Mouse (Mus musculus) CD4-positive, CD25-positive, alpha-beta regulatory T cell, adult 4 months (primary cell): ENCODE data around the gene Scd3. TPM values are rescaled to one million over a fixed set of nuclear protein-coding genes. Genes with fewer than 3 reads are reported as not detected.
"Not testable (repeated sequence)": the region's sequence is repeated elsewhere in the genome, so short reads cannot be mapped to it uniquely, and the experiment has no call there.

ENCODE experiments used
- ATAC-seq: one replicate; pipeline ENCODE4 v1.8.0; 2017
- polyA plus RNA-seq, 2 experiments: library from polyadenylated mRNA; unstranded; fragments of 100-300 nt; shearing (Covaris generic); gene quantifications; one replicate each; pipeline ENCODE4 v1.2.1; 2017

Gene Scd3
- polyA plus RNA-seq, 2 experiments from 2014 or later = not detected

DNA sequence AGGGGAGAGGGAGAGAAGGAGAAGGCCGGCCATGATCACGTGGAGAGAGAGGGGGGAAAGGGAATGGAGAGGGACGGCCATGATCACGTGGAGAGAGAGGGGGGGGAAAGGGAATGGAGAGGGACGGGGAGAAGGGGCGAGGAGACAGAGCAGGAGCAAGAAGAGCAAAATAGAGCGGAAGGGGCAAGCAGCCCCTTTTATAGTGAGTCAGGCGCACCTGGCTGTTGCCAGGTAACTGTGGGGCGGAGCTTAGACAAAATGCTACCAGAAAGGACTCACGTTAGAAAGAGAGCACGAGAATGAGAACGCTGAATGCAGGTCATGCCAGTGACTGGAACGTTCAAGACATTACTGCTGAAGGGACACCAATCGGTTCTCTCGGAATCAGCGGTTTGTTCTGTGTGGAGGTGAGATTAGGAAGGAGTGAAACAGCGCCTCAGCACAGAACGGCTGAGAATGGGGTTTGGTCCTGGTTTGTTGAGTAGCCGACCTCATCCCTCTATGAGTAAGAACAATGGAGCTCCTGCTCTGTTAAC, 34.5 kb downstream of the Scd3 start:
- ATAC-seq = no peak

- no peak for ATAC-seq
Observed at GRCm38 (mm10) chr19:44238906-44239305, 35.8 kb downstream of the Scd3 start.

- ATAC-seq = no peak
Observed at GRCm38 (mm10) chr19:44245761-44246171, 42.7 kb downstream of the Scd3 start.

DNA sequence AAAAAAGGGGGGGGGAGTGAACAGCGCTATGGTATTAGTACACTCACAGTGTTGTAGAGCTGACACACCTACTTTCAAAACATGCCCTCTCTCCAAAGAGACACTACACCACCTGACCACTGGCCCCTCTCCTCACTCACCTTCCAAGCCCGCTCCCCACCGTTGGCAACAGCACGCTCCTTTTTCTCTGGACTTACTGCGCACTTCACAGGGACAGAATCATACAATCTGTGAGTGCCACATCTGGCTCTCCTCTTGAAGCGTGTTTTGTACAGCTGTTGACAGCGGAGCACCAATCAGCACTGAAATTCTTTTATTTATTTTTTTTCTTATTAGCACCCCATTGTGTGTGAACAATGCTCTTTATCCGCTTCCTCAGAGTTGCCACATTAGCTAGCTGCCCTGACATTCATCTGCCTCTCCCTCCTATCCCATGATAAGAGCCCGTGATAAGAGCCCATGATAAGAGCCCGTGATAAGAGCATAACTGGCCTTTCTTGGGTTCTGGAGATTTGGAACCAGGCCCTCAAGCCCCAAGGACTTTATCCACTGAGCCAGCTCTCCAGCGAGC, 43.4 kb downstream of the Scd3 start:
- no peak for ATAC-seq

DNA sequence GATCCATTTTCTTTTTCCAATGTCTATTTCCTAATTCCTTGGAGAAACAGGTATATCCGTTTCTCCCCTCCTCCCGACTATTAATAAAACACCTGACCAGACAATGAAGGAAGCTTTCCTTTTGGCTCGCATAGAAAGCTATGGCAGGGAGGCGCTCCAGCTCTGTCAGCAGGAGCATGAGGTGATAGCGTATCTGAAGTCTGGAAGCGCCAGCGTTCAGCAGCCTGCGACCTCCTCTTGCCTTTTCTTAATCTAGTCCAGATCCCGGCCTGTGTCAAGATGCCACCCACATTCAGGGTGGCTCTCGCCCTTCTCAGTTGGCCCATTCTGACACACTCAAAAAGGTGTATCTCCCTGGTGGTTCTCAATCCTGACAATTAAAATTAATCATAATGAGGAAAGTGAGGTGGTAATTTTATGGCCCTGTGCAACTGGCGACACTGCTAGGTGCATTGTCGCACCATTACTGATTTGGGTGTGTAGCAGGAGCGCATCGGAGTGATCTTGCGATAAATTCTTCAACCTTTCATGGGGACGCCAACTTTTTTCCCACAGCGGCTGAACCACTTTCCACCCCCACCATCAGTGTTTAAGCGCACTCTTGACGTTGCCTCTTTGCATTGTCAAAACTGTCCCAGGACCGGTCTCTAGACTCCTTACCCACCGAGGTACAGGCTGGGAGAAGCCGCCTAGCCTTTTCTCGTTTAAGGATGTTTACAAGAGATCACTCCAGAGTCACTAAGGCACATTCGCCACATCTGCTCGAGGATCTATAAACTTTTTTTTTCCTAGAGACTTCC, 44.4 kb downstream of the Scd3 start:
- peak; percentile 4 for ATAC-seq

DNA sequence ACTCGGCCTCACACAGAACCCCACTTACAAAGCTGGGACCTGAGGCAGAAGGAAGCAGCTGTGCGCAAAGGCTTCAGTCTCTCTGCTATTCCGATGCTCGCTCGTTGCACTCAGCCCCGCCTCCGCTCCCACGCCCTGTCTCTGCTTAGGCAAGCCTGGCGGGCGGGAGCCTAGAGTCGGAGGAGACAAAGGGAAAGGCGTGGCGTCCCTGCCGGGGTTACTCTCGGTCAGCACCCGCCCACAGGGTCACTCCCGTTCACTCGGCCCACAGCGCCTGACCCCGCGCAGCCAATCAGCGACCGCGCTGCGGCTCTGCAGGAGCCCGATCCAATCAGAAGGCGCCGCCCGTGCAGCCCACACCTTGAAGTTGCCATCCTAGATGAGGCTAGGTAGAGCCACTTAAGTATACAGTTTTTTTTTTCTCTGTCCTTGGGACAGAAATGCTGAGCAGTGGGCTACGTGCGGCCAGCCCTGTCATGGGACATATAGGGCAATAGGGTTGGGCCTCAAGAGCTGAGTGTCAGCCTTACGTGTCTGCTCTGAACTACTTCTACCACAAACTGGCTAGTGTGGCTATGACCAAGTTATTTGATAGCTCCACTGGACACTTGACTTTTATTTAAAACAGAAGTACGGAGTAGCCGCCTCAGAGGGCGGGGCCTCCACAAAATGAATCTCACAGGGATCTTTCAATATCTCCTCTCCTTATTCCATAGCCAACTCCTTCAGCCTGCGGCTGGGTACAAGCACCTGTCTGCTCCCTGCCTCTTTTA, 45.2 kb downstream of the Scd3 start:
- peak; percentile 92 for ATAC-seq

DNA sequence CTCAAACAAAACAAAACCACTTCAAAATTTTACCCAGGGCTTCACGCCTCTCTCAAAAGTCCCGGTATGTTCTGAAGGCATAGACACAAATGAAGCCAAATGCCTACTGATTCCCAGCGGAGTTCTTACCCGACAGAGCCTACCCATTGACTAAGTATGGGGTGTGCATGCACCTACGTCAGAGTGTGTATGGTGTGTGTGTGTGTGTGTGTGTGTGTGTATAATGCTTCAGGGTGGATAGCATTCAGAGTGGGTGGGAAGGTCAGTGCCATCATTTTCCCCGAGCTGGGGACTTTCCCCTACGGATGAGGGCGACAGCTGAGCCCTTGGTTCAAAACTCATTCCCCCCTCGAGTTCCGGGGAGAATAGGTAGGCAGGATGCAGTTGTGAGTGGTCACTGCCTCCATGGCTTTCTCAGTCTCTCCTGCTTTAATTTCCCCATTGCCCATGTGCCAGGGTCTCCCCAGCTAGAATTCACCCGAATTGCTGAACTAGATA, 45.8 kb downstream of the Scd3 start:
- ATAC-seq = peak; percentile 12

GRCm38 (mm10) chr19:44251138-44251537, 48.1 kb downstream of the Scd3 start:
- ATAC-seq = not testable (repeated sequence)

DNA sequence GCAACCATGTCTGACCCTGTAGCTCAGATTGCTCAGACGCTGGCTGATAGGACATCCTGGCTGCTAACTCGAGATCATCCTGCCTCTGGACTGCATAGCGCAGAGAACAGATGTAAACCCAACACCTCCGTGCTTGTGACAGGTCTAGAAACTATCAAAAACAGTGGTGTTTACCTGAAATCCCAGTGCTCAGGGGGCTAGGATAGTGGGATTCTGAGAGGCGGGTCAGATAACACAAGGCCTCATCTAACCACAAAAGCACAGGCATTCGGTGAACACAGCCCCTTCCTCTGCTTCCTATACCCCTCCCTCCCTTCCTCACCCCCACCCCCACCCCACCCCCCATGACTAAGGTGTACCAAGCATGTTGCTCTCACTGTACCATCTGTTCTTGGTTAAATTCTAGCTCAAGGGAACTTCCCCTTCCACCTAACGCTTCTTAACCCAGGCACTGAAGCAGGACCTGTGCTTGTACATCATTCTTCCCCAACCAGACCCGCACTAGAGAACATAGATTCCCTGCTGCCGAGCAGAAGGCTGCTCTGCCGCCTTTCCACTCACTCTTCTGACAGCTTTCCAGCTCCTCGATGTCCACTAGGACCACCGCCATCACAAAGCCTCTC, 49.0 kb downstream of the Scd3 start:
- ATAC-seq = no peak

GRCm38 (mm10) chr19:44254106-44254505, 51.0 kb downstream of the Scd3 start:
- peak; percentile 56 for ATAC-seq

GRCm38 (mm10) chr19:44257377-44257966, 54.4 kb downstream of the Scd3 start:
- ATAC-seq = peak; percentile 51

- no peak for ATAC-seq
Observed at GRCm38 (mm10) chr19:44259484-44259883, 56.4 kb downstream of the Scd3 start.

GRCm38 (mm10) chr19:44260487-44260886, 57.4 kb downstream of the Scd3 start:
- no peak for ATAC-seq

DNA sequence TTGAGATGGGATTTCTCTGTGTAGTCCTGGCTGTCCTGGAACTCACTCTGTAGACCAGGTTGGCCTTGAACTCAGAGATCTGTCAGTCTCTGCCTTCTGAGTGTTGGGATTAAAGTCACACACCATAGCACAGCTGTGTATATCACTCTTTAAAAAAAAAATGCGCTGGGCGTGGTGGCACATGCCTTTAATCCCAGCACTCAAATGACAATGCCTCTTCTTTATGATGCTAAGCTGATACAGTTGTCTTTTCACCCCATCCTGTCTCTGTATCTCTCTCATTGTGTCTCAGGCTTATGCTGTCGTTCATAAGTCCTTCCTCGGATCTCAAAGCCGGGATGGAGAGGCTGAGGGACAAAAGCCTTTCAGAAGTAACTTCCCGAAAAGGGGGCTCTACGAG, 58.7 kb downstream of the Scd3 start:
- no peak for ATAC-seq

GRCm38 (mm10) chr19:44263581-44263980, 60.5 kb downstream of the Scd3 start:
- ATAC-seq = no peak

DNA sequence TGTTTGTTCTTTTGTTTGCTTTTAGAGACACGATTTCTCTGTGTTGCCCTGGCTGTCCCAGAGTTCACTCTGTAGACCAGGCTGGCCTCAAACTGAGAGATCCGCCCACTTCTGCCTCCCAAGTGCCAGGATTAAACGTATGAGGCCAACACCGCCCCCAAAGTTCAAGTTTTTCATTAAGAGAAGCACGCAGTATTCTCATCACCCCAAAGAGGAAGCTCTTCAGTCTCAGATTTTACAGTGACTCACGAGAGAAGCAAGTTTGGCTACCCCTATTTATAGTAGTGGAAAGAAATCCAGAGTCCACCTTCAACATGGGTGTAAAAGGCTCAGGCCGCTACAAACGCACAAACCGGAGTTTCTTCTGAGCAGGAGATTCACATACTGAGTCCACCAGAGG, 61.2 kb downstream of the Scd3 start:
- ATAC-seq = no peak

- no peak for ATAC-seq
Observed at GRCm38 (mm10) chr19:44265300-44265699, 62.2 kb downstream of the Scd3 start.

DNA sequence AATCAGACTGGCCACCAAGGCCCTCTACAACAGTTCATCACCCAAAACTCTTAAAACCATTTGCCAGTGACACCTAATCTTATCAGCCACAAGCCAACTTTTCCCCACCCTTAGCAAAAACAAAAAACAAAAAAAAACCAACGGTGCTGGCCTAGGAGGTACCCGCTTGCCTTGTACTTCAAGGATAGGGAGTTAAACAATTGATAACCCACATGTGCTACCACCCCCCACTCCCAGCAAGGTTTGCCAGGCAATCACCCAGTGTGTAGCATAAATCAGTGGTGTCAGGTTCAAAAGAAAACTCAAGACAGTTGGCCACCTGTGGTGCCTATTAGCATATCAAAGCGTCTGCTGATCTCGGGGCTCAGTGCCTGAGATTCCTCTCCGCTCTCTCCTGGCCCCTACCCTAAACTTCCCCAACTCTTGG, 62.9 kb downstream of the Scd3 start:
- no peak for ATAC-seq

DNA sequence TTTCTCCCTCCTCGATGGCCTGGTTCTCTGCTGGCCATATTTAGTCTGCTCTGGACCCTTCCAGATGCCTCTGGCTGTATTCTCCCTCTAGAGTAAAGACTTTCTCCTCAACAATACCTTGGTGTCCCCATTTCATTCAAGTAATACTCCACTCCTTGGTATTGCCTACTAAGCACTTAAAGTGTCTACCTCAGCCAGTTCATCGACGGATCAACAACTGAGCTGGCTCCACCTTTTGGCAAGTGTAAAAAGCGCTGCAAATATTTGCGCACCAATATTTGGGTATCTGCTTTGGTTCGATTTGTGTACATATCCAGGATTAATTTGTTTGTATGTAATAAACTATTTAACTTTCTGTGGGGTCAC, 63.4 kb downstream of the Scd3 start:
- peak; percentile 54 for ATAC-seq

DNA sequence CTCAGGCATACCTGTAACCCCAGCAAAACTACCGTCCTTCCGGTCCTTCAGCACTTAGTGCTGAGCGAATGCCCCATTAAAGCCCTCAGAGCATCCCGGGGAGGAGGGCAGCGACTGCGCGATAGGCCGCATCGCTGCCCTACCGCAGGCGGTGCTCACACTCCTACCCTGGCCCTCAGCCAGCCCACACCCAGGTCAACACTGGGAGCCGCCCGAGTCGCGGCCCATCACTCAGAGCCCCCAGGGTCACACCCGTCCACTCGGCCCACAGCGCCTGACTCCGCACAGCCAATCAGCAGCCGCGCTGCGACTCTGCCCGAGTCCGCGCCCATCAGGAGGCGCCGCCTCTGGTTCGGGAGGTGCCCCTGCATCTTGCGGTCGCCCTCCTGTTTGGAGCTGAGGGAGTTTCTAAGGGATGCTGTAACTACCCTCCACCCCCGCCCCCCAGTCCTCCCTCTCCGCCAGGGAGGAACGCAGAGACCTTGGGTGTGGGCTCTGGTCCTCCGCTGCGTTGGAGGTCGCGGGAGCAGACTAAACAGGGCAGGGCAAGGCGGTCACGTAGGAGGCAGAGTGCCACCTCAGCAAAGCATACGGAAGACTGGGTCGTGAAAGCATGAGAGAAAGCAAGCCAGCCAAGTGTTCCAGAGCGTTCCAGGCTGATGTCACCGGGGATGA, 63.9 kb downstream of the Scd3 start:
- ATAC-seq = peak; percentile 88

GRCm38 (mm10) chr19:44267499-44268002, 64.5 kb downstream of the Scd3 start:
- ATAC-seq = peak; percentile 2
